Comparison of ENCODE assay signal across 8 mouse cellular contexts in the genomic region with DNA sequence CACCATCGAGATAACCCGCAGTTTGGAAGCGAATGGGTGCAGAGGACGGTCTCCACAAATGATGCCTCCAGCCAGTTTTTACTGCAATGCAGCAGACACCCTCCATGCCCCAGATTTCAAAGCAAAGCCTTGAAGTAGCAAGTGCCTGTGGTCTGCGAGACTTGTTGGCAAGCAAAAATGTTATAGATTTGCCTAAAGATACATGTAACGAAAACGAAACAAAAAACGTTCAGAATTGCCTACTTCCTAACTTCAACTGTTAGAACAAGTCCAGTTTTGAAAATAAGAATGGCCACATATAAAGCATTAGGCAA. TPM values are rescaled to one million over a fixed set of nuclear protein-coding genes. Genes with fewer than 3 reads are reported as not detected.
DNase-seq lines count a peak whose midpoint lies in the region; TF ChIP-seq lines count a peak whose summit lies in the region.

No protein-coding gene starts in this region.

- DNase-seq in lung, adult 2 months: no peak
- no peak for DNase-seq in lung, postnatal 4 days
- peak; percentile 5 for DNase-seq in hindlimb bud, embryonic 11.5 days (ENCODE audit: extremely low spot score, low read depth, low spot score)
- no peak for DNase-seq in spleen, adult 18-20 months
- no peak for DNase-seq in gastrocnemius, postnatal 10 days
- no peak for DNase-seq in right cerebral cortex, adult 18-20 months

- H3ac ChIP-seq in myocyte (ENCODE audit: control insufficient read depth, insufficient read length): peak overlapping the region; percentile 82

- no peaks in the 10 kb centered on the region for H3K27me3 ChIP-seq in myocyte (ENCODE audit: control insufficient read depth, insufficient read depth, insufficient read length)

- no peaks in the 10 kb centered on the region for H3K36me3 ChIP-seq in myocyte (ENCODE audit: control insufficient read depth, insufficient read depth)

- H3K4me2 ChIP-seq in myocyte (ENCODE audit: low read depth): peak overlapping the region; percentile 81

- H3K27ac ChIP-seq in cortical plate, adult 2 months (ENCODE audit: insufficient read depth, low read length): peak overlapping the region; percentile 83

- WGBS in lung, adult 2 months: 3% methylated on average over 8 of the region's 8 CpGs

- peak overlapping the region; percentile 85 for H3K4me3 ChIP-seq in lung, adult 2 months (replicated peaks; ENCODE audit: extremely low read depth, low read depth, low read length)
- peak overlapping the region; percentile 58 for H3K4me3 ChIP-seq in cortical plate, adult 2 months (ENCODE audit: insufficient read depth, low read length)
- peak overlapping the region; percentile 56 for H3K4me3 ChIP-seq in myocyte

- peaks cover 15% of the 10 kb centered on the region for H3K4me1 ChIP-seq in lung, adult 2 months (ENCODE audit: control insufficient read depth, insufficient read depth, low read length)
- H3K4me1 ChIP-seq in cortical plate, adult 2 months (ENCODE audit: control insufficient read depth, insufficient read depth, low read length): peaks cover 2% of the 10 kb centered on the region; the same call in 1 of the 2 replicates

- peaks cover 39% of the 10 kb centered on the region for H3K79me2 ChIP-seq in myocyte (ENCODE audit: control insufficient read depth, insufficient read depth)

- no peak for TF ChIP-seq POLR2A in lung, adult 2 months (IDR thresholded peaks at IDR 0.05; ENCODE audit: borderline replicate concordance, extremely low read depth, low read depth, low read length)
- TF ChIP-seq POLR2A in cortical plate, adult 2 months (IDR thresholded peaks at IDR 0.05; ENCODE audit: extremely low read depth, insufficient read depth, low read length): no peak
- TF ChIP-seq POLR2A in myocyte (IDR thresholded peaks at IDR 0.05; ENCODE audit: insufficient read length, low read depth): no peak

- TF ChIP-seq CTCF in lung, adult 2 months (IDR thresholded peaks at IDR 0.05; ENCODE audit: insufficient read depth, low read length): no peak
- TF ChIP-seq CTCF in cortical plate, adult 2 months (IDR thresholded peaks at IDR 0.05; ENCODE audit: extremely low read depth, insufficient read depth, low read length): no peak

TF ChIP-seq in myocyte, 11 proteins besides CTCF, POLR2A, EP300 and RAD21:
- no peak for TF ChIP-seq TCF12 (IDR thresholded peaks at IDR 0.05; ENCODE audit: insufficient read depth, poor library complexity, severe bottlenecking)
- TF ChIP-seq MAX (IDR thresholded peaks at IDR 0.05; ENCODE audit: low read depth): no peak
- TF ChIP-seq SRF (IDR thresholded peaks at IDR 0.05; ENCODE audit: control insufficient read depth, insufficient read length, low read depth): no peak
- TF ChIP-seq E2F4 (IDR thresholded peaks at IDR 0.05; ENCODE audit: insufficient read depth): no peak
- TF ChIP-seq REST (IDR thresholded peaks at IDR 0.05; ENCODE audit: insufficient read depth, insufficient read length): no peak
- no peak for TF ChIP-seq POLR2AphosphoS2 (IDR thresholded peaks at IDR 0.05; ENCODE audit: insufficient read length, low read depth)
- no peak for TF ChIP-seq USF1 (IDR thresholded peaks at IDR 0.05; ENCODE audit: low read depth)
- TF ChIP-seq MYOD1 (IDR thresholded peaks at IDR 0.05; ENCODE audit: control insufficient read depth in 1 of 3, insufficient read length in 2 of 3, low read depth in 2 of 3): no peak
- TF ChIP-seq MYOG (IDR thresholded peaks at IDR 0.05; ENCODE audit: control insufficient read depth in 1 of 3, insufficient read depth in 1 of 3, insufficient read length in 2 of 3, low read depth in 2 of 3): no peak
- no peak for TF ChIP-seq CEBPB (IDR thresholded peaks at IDR 0.05; ENCODE audit: insufficient read depth, poor library complexity, severe bottlenecking)
- TF ChIP-seq TCF3 (IDR thresholded peaks at IDR 0.05; ENCODE audit: insufficient read length, low read depth): no peak

RNA-seq across cellular contexts. Expression of a gene that starts 0.5 kb away (rescaled TPM):
- polyA plus RNA-seq in lung, adult 2 months (2012; rRNA removed): 10.0 and 14.0 TPM in 2 replicates
- polyA plus RNA-seq in cortical plate, adult 2 months (2012; rRNA removed): 30.5 and 34.0 TPM in 2 replicates
- 11.6 TPM for polyA plus RNA-seq in myocyte (2012; fragmentation: generic; extraction: Trizol)
- 10 to 100 TPM; 21.9 to 25.8 TPM for total RNA-seq in gastrocnemius, postnatal 10 days (2021)

RNA-seq across cellular contexts. Expression of a gene that starts 33.8 kb away (rescaled TPM):
- polyA plus RNA-seq in lung, adult 2 months (2012; rRNA removed): 71.5 and 91.9 TPM in 2 replicates
- 27.9 and 31.8 TPM in 2 replicates for polyA plus RNA-seq in cortical plate, adult 2 months (2012; rRNA removed)
- 91.6 TPM for polyA plus RNA-seq in myocyte (2012; fragmentation: generic; extraction: Trizol)
- total RNA-seq in gastrocnemius, postnatal 10 days (2021): 100 to 1,000 TPM; 120 to 138 TPM
